Mouse (Mus musculus) erythroblast, adult 5-6 weeks (primary cell): Measurements from ENCODE around the gene Clasp1. TPM values are rescaled to one million over a fixed set of nuclear protein-coding genes. Genes with fewer than 3 reads are reported as not detected.

Source experiments
- ATAC-seq: replicated peaks from 2 replicates; pipeline ENCODE4 v1.8.0; 2016; ENCODE audit warnings: moderate number of reproducible peaks, mild to moderate bottlenecking, moderate TSS enrichment, inconsistent platforms; ENCODE audit not compliant: poor library complexity, low FRiP score, severe bottlenecking
- total RNA-seq, 2 experiments: library from RNA; stranded (forward) in 1 of 2; stranded (reverse) in 1 of 2; fragments of 150-400 nt in 1 of 2; fragments of 200-764, 138-1000 nt in 1 of 2; gene quantifications; 2 replicates each; pipeline versions ENCODE4 v1.2.3 to v1.2.4; 2015 to 2017; ENCODE audit warnings: low replicate concordance in 2 of 2

Gene Clasp1
- total RNA-seq, 2 experiments from 2014 or later: 11.4 to 24.6 TPM

GRCm38 (mm10) chr1:118401991-118402390, 13.1 kb downstream of the Clasp1 start:
- ATAC-seq: no peak

GRCm38 (mm10) chr1:118402556-118402955, 13.7 kb downstream of the Clasp1 start:
- ATAC-seq: no peak

- no peak for ATAC-seq
These were observed 14.1 kb downstream of the Clasp1 start for GRCm38 (mm10) chr1:118402966-118403365.

GRCm38 (mm10) chr1:118403440-118403839, 14.6 kb downstream of the Clasp1 start:
- ATAC-seq: no peak

- no peak for ATAC-seq
These were observed 18.9 kb downstream of the Clasp1 start for GRCm38 (mm10) chr1:118407586-118408250.

- no peak for ATAC-seq
These were observed 20.4 kb downstream of the Clasp1 start for GRCm38 (mm10) chr1:118409249-118409648.

GRCm38 (mm10) chr1:118410824-118411223, 22.0 kb downstream of the Clasp1 start:
- ATAC-seq: no peak

GRCm38 (mm10) chr1:118413169-118413568, 24.3 kb downstream of the Clasp1 start:
- ATAC-seq: no peak

GRCm38 (mm10) chr1:118417047-118417730, 28.3 kb downstream of the Clasp1 start:
- peak; percentile 65 for ATAC-seq

- ATAC-seq: no peak
These were observed 30.5 kb downstream of the Clasp1 start for GRCm38 (mm10) chr1:118419399-118419798.

GRCm38 (mm10) chr1:118421149-118421548, 32.3 kb downstream of the Clasp1 start:
- no peak for ATAC-seq

- no peak for ATAC-seq
These were observed 34.0 kb downstream of the Clasp1 start for GRCm38 (mm10) chr1:118422812-118423211.

GRCm38 (mm10) chr1:118425982-118426381, 37.1 kb downstream of the Clasp1 start:
- no peak for ATAC-seq

- ATAC-seq: no peak
These were observed 39.7 kb downstream of the Clasp1 start for GRCm38 (mm10) chr1:118428354-118429084.

- ATAC-seq: no peak
These were observed 42.7 kb downstream of the Clasp1 start for GRCm38 (mm10) chr1:118431548-118431947.

GRCm38 (mm10) chr1:118435001-118435473, 46.2 kb downstream of the Clasp1 start:
- ATAC-seq: no peak

GRCm38 (mm10) chr1:118437856-118438255, 49.0 kb downstream of the Clasp1 start:
- no peak for ATAC-seq

- ATAC-seq: no peak
These were observed 49.5 kb downstream of the Clasp1 start for GRCm38 (mm10) chr1:118438332-118438731.

- 0 out of 2 replicates have a peak, but pooled peaks have one; percentile 17 for ATAC-seq
These were observed 51.7 kb downstream of the Clasp1 start for GRCm38 (mm10) chr1:118440547-118440946.

GRCm38 (mm10) chr1:118444420-118444819, 55.6 kb downstream of the Clasp1 start:
- ATAC-seq: no peak

GRCm38 (mm10) chr1:118444988-118445387, 56.1 kb downstream of the Clasp1 start:
- ATAC-seq: no peak
